Mouse (Mus musculus): ENCODE measurements around the gene Gtf2h5. TPM values are rescaled to one million over a fixed set of nuclear protein-coding genes. Genes with fewer than 3 reads are reported as not detected.

The Gtf2h5 gene
- polyA plus RNA-seq, 2 experiments, result 73.0 to 176 TPM

DNA sequence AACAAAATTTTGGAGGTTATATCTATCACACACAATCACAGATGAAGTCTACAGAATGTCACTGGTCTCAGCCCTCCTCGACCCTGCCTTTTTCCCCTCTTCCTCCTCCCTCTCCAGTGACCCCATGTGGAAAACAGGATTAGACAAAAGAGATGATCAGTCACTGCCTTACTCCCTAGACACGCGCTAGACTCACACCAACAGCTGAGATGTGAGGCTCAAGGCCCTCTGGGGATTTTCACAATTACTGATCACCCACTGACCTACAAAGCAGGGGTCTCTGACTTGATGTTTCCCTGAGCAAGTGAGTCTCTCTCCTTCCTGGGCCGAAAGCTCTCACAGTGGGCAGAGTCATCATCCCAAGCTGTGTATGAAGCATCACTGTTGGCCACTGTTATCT, 26.8 kb upstream of the Gtf2h5 start:
- Histone ChIP-seq H3K9me3 (ENCODE audit: control insufficient read depth, low read length) (no peaks in the 10 kb centered on the region), H3K36me3 (ENCODE audit: control insufficient read depth, insufficient read depth, low read length) (peaks cover 16% of the 10 kb centered on the region), H3K9ac (ENCODE audit: low read depth, low read length, severe bottlenecking) (no peak overlapping the region), H3K27me3 (ENCODE audit: control insufficient read depth, insufficient read depth, low read length) (no peaks in the 10 kb centered on the region), H3K4me1 (ENCODE audit: control insufficient read depth, insufficient read depth, low read length) (no peaks in the 10 kb centered on the region), H3K4me3 (replicated peaks; ENCODE audit: low read length) (no peak overlapping the region), H3K27ac (replicated peaks; ENCODE audit: low read depth, low read length) (no peak overlapping the region), H3K4me2 (replicated peaks; ENCODE audit: low read depth, low read length, severe bottlenecking) (no peak overlapping the region)
- WGBS, result 83% methylated on average over 4 of the region's 4 CpGs
- ATAC-seq (ENCODE audit: low FRiP score, low read depth), result no peak
- TF ChIP-seq POLR2A (IDR thresholded peaks at IDR 0.05; ENCODE audit: borderline replicate concordance, extremely low read depth, insufficient read depth, insufficient read length), result no peak
- DNase-seq (ENCODE audit: low spot score), result no peak

GRCm38 (mm10) chr17:6054934-6055355, 24.6 kb upstream of the Gtf2h5 start:
- no peak overlapping the region for H3K4me3 ChIP-seq (replicated peaks; ENCODE audit: low read length)
- H3K27ac ChIP-seq (replicated peaks; ENCODE audit: low read depth, low read length), result no peak overlapping the region
- H3K9ac ChIP-seq (ENCODE audit: low read depth, low read length, severe bottlenecking), result no peak overlapping the region
- no peaks in the 10 kb centered on the region for H3K4me1 ChIP-seq (ENCODE audit: control insufficient read depth, insufficient read depth, low read length)
- peak; percentile 63 for DNase-seq (ENCODE audit: low spot score)
- H3K9me3 ChIP-seq (ENCODE audit: control insufficient read depth, low read length), result no peaks in the 10 kb centered on the region
- H3K27me3 ChIP-seq (ENCODE audit: control insufficient read depth, insufficient read depth, low read length), result no peaks in the 10 kb centered on the region
- TF ChIP-seq POLR2A (IDR thresholded peaks at IDR 0.05; ENCODE audit: borderline replicate concordance, extremely low read depth, insufficient read depth, insufficient read length), result no peak
- no peak for ATAC-seq (ENCODE audit: low FRiP score, low read depth)
- 24% methylated on average over 5 of the region's 5 CpGs for WGBS
- peaks cover 10% of the 10 kb centered on the region; the same call in 1 of the 2 replicates for H3K36me3 ChIP-seq (ENCODE audit: control insufficient read depth, insufficient read depth, low read length)
- no peak overlapping the region for H3K4me2 ChIP-seq (replicated peaks; ENCODE audit: low read depth, low read length, severe bottlenecking)

GRCm38 (mm10) chr17:6062793-6063192, 16.8 kb upstream of the Gtf2h5 start:
- Histone ChIP-seq H3K9me3 (ENCODE audit: control insufficient read depth, low read length) (no peaks in the 10 kb centered on the region), H3K27ac (replicated peaks; ENCODE audit: low read depth, low read length) (no peak overlapping the region), H3K27me3 (ENCODE audit: control insufficient read depth, insufficient read depth, low read length) (no peaks in the 10 kb centered on the region), H3K9ac (ENCODE audit: low read depth, low read length, severe bottlenecking) (no peak overlapping the region), H3K4me1 (ENCODE audit: control insufficient read depth, insufficient read depth, low read length) (no peaks in the 10 kb centered on the region), H3K36me3 (ENCODE audit: control insufficient read depth, insufficient read depth, low read length) (peaks cover 33% of the 10 kb centered on the region), H3K4me3 (replicated peaks; ENCODE audit: low read length) (no peak overlapping the region), H3K4me2 (replicated peaks; ENCODE audit: low read depth, low read length, severe bottlenecking) (no peak overlapping the region)
- TF ChIP-seq POLR2A (IDR thresholded peaks at IDR 0.05; ENCODE audit: borderline replicate concordance, extremely low read depth, insufficient read depth, insufficient read length), result no peak
- WGBS, result 75% methylated on average over 8 of the region's 8 CpGs
- no peak for ATAC-seq (ENCODE audit: low FRiP score, low read depth)
- no peak for DNase-seq (ENCODE audit: low spot score)

GRCm38 (mm10) chr17:6063532-6063931, 16.1 kb upstream of the Gtf2h5 start:
- no peak for TF ChIP-seq POLR2A (IDR thresholded peaks at IDR 0.05; ENCODE audit: borderline replicate concordance, extremely low read depth, insufficient read depth, insufficient read length)
- Histone ChIP-seq H3K9me3 (ENCODE audit: control insufficient read depth, low read length) (no peaks in the 10 kb centered on the region), H3K4me3 (replicated peaks; ENCODE audit: low read length) (no peak overlapping the region), H3K4me1 (ENCODE audit: control insufficient read depth, insufficient read depth, low read length) (no peaks in the 10 kb centered on the region), H3K27me3 (ENCODE audit: control insufficient read depth, insufficient read depth, low read length) (no peaks in the 10 kb centered on the region), H3K4me2 (replicated peaks; ENCODE audit: low read depth, low read length, severe bottlenecking) (no peak overlapping the region), H3K9ac (ENCODE audit: low read depth, low read length, severe bottlenecking) (no peak overlapping the region), H3K27ac (replicated peaks; ENCODE audit: low read depth, low read length) (no peak overlapping the region), H3K36me3 (ENCODE audit: control insufficient read depth, insufficient read depth, low read length) (peaks cover 33% of the 10 kb centered on the region)
- 83% methylated on average over 5 of the region's 5 CpGs for WGBS
- DNase-seq (ENCODE audit: low spot score), result no peak
- no peak for ATAC-seq (ENCODE audit: low FRiP score, low read depth)

- DNase-seq (ENCODE audit: low spot score), result no peak
- Histone ChIP-seq H3K4me1 (ENCODE audit: control insufficient read depth, insufficient read depth, low read length) (no peaks in the 10 kb centered on the region), H3K27ac (replicated peaks; ENCODE audit: low read depth, low read length) (no peak overlapping the region), H3K4me3 (replicated peaks; ENCODE audit: low read length) (no peak overlapping the region), H3K27me3 (ENCODE audit: control insufficient read depth, insufficient read depth, low read length) (no peaks in the 10 kb centered on the region), H3K4me2 (replicated peaks; ENCODE audit: low read depth, low read length, severe bottlenecking) (no peak overlapping the region), H3K9ac (ENCODE audit: low read depth, low read length, severe bottlenecking) (no peak overlapping the region), H3K9me3 (ENCODE audit: control insufficient read depth, low read length) (no peaks in the 10 kb centered on the region), H3K36me3 (ENCODE audit: control insufficient read depth, insufficient read depth, low read length) (peaks cover 45% of the 10 kb centered on the region)
- WGBS, result 83% methylated on average over 2 of the region's 2 CpGs
- TF ChIP-seq POLR2A (IDR thresholded peaks at IDR 0.05; ENCODE audit: borderline replicate concordance, extremely low read depth, insufficient read depth, insufficient read length), result no peak
- ATAC-seq (ENCODE audit: low FRiP score, low read depth), result no peak
Observed at GRCm38 (mm10) chr17:6066021-6066420, 13.6 kb upstream of the Gtf2h5 start.

DNA sequence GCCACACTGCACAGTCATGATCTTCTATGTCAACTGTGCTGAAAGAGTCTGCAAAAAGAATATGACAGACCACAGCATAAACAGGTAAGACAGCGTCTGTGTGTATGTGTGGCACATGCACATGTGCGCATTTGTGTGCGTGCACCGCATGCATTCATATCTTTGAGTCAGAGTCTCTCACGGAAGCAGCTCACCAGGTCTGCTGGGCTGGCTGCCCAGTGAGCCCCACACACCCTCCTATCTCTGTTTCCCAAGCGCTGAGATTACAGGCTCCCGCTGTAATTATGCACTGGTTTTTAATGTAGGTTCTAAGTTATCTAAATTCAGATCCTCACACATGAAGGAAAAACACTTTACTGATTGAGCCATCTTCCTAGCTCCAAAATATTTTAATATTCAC, 12.0 kb upstream of the Gtf2h5 start:
- no peak overlapping the region for H3K9ac ChIP-seq (ENCODE audit: low read depth, low read length, severe bottlenecking)
- H3K4me2 ChIP-seq (replicated peaks; ENCODE audit: low read depth, low read length, severe bottlenecking), result no peak overlapping the region
- H3K27me3 ChIP-seq (ENCODE audit: control insufficient read depth, insufficient read depth, low read length), result no peaks in the 10 kb centered on the region
- no peaks in the 10 kb centered on the region for H3K4me1 ChIP-seq (ENCODE audit: control insufficient read depth, insufficient read depth, low read length)
- ATAC-seq (ENCODE audit: low FRiP score, low read depth), result no peak
- peaks cover 49% of the 10 kb centered on the region for H3K36me3 ChIP-seq (ENCODE audit: control insufficient read depth, insufficient read depth, low read length)
- H3K27ac ChIP-seq (replicated peaks; ENCODE audit: low read depth, low read length), result no peak overlapping the region
- WGBS, result 94% methylated on average over 7 of the region's 7 CpGs
- no peak overlapping the region for H3K4me3 ChIP-seq (replicated peaks; ENCODE audit: low read length)
- TF ChIP-seq POLR2A (IDR thresholded peaks at IDR 0.05; ENCODE audit: borderline replicate concordance, extremely low read depth, insufficient read depth, insufficient read length), result no peak
- no peaks in the 10 kb centered on the region for H3K9me3 ChIP-seq (ENCODE audit: control insufficient read depth, low read length)
- DNase-seq (ENCODE audit: low spot score), result no peak
